In genomic region chr12:85483155-85483554, GRCm38 (mm10) we compare ENCODE assay signal across 13 mouse cellular contexts. TPM values are rescaled to one million over a fixed set of nuclear protein-coding genes. Genes with fewer than 3 reads are reported as not detected.
DNase-seq lines count a peak whose midpoint lies in the region; TF ChIP-seq lines count a peak whose summit lies in the region.
"Had no signal": no experiment of that assay in that cellular context is flagged by ENCODE, and none has a peak within 500 bp of the region (broad histone marks: within the 10 kb centered on the region; RNA-seq: fewer than 3 reads in every experiment).

No protein-coding gene starts in this region.

- peak; percentile 53 for TF ChIP-seq CTCF in left cerebral cortex, adult 2 months (IDR thresholded peaks at IDR 0.05)

- intact Hi-C loops in left cerebral cortex, adult 2 months (cut with DNase I): loop anchor here (10.0 kb wide), 1 partner anchor 328 kb away; the partner anchor contains the start of gene Rps6kl1
- intact Hi-C loops in left cerebral cortex, postnatal 4 days (cut with DNase I): no loop called here

- DNase-seq in embryo, embryonic 11 days: peak; percentile 25
- no peak for DNase-seq in embryo, embryonic 10.5 days (ENCODE audit: low spot score)
- DNase-seq in left cerebral cortex, adult 2 months (ENCODE audit: extremely low spot score in 1 of 2, low spot score in 2 of 2): no peak
- DNase-seq in left cerebral cortex, postnatal 4 days: no peak
- DNase-seq in 416B (ENCODE audit: low read depth): peak; percentile 58
- DNase-seq in brain, adult 2 months (ENCODE audit: low read depth, low spot score): peak; percentile 46
- no peak for DNase-seq in right cerebral cortex, adult 2 months (ENCODE audit: low spot score in 2 of 2)
- no peak for DNase-seq in frontal cortex, postnatal 36 days (ENCODE audit: low spot score in 2 of 2)
- DNase-seq: liver, embryonic 13.5 days; right cerebral cortex, postnatal 4 days had no signal

- H3K27ac ChIP-seq in left cerebral cortex, adult 2 months: no peak overlapping the region
- H3K27ac ChIP-seq: forebrain, embryonic 13.5 days; kidney, embryonic 15.5 days; liver, embryonic 13.5 days; midbrain, embryonic 12.5 days had no signal

- H3K4me3 ChIP-seq in left cerebral cortex, adult 2 months: no peak overlapping the region
- H3K4me3 ChIP-seq: forebrain, embryonic 13.5 days; kidney, embryonic 15.5 days; liver, embryonic 13.5 days; midbrain, embryonic 12.5 days had no signal

RNA-seq across cellular contexts. Expression of gene Fos, which starts 9.5 kb away (rescaled TPM):
- total RNA-seq in left cerebral cortex, adult 2 months (2021): 10 to 100 TPM; 56.9 to 88.9 TPM
- 1 to 10 TPM; 6.3 to 8.1 TPM for total RNA-seq in left cerebral cortex, postnatal 4 days (2021)

Comparison
In these comparisons a context has a peak if more than half of its experiments do, and no peak if none do; other contexts are left out.
1. DNase-seq: peak in embryo, embryonic 11 days (single experiment), 416B (single experiment) and brain, adult 2 months (single experiment); none in embryo, embryonic 10.5 days (single experiment), left cerebral cortex, adult 2 months (0 of 2), left cerebral cortex, postnatal 4 days (single experiment), right cerebral cortex, adult 2 months (0 of 2) and frontal cortex, postnatal 36 days (0 of 2).
2. RNA of gene Fos, which starts 9.5 kb away (total RNA-seq): 56.9 to 88.9 TPM in left cerebral cortex, adult 2 months; 6.3 to 8.1 TPM in left cerebral cortex, postnatal 4 days; every median in the first group is over 4 times any median in the second.